Mouse (Mus musculus) adrenal gland, adult 10 weeks (tissue): Measurements from ENCODE around the gene Bicdl1. TPM values are rescaled to one million over a fixed set of nuclear protein-coding genes. Genes with fewer than 3 reads are reported as not detected.

Experiments used
- polyA plus RNA-seq: library from polyadenylated mRNA; stranded (reverse); fragments of 350-450 nt; fragmentation: Illumina TruSeq; extraction: RNeasy Lipid Tissue Mini Kit (QIAGEN cat#74804); gene quantifications from one replicate; pipeline ENCODE4 v1.2.3, GENCODE M21; 2014; ENCODE audit warnings: low read depth, low replicate concordance

The Bicdl1 gene
- polyA plus RNA-seq = 0.82 TPM

GRCm38 (mm10) chr5:115731001-115731731 is at the start of gene Bicdl1:
Gene Bicdl1 (minus strand): TSS chr5:115731621.

GRCm38 (mm10) chr5:115631505-115632357 is 99.7 kb downstream of the Bicdl1 start, which contains the start of gene Rab35:
Gene Rab35 (plus strand): TSS chr5:115631908.

Other genes starting within 250 kb of the Bicdl1 start
- 8.3 TPM for gene Sirt4, start 246.9 kb downstream of the Bicdl1 start, polyA plus RNA-seq
- gene Pxn, start 224.9 kb downstream of the Bicdl1 start, polyA plus RNA-seq = 4.1 TPM
- 34.2 TPM for gene Rplp0, start 172.2 kb downstream of the Bicdl1 start, polyA plus RNA-seq
- 2.4 TPM for gene Gcn1l1, start 166.4 kb downstream of the Bicdl1 start, polyA plus RNA-seq
- 16.4 TPM for gene Rab35, start 99.7 kb downstream of the Bicdl1 start, polyA plus RNA-seq
- gene Cit, start 113.7 kb upstream of the Bicdl1 start, polyA plus RNA-seq = 2.3 TPM